Mouse (Mus musculus) erythroblast, adult 5-6 weeks (primary cell): Measurements from ENCODE around the gene 0610010K14Rik. TPM values are rescaled to one million over a fixed set of nuclear protein-coding genes. Genes with fewer than 3 reads are reported as not detected.

Experiments
- ATAC-seq: replicated peaks from 2 replicates; pipeline ENCODE4 v1.8.0; 2016; ENCODE audit warnings: moderate number of reproducible peaks, mild to moderate bottlenecking, moderate TSS enrichment, inconsistent platforms; ENCODE audit not compliant: poor library complexity, low FRiP score, severe bottlenecking
- total RNA-seq, 2 experiments: library from RNA; stranded (forward) in 1 of 2; stranded (reverse) in 1 of 2; fragments of 150-400 nt in 1 of 2; fragments of 200-764, 138-1000 nt in 1 of 2; gene quantifications; 2 replicates each; pipeline versions ENCODE4 v1.2.3 to v1.2.4; 2015 to 2017; ENCODE audit warnings: low replicate concordance in 2 of 2

0610010K14Rik gene
- total RNA-seq, 2 experiments from 2014 or later: 7.8 to 16.5 TPM

- no peak for ATAC-seq
These were observed 997 bp downstream of the 0610010K14Rik start for GRCm38 (mm10) chr11:70236717-70237116.

- no peak for ATAC-seq
These were observed 2.3 kb downstream of the 0610010K14Rik start for GRCm38 (mm10) chr11:70235254-70235900.

- no peak for ATAC-seq
These were observed 3.2 kb downstream of the 0610010K14Rik start for GRCm38 (mm10) chr11:70234497-70234896.

GRCm38 (mm10) chr11:70234037-70234436, 3.7 kb downstream of the 0610010K14Rik start:
- ATAC-seq: no peak

- no peak for ATAC-seq
These were observed 4.7 kb downstream of the 0610010K14Rik start for GRCm38 (mm10) chr11:70233016-70233415.

GRCm38 (mm10) chr11:70232546-70232945, 5.2 kb downstream of the 0610010K14Rik start:
- ATAC-seq: no peak

- ATAC-seq: peak; percentile 84
These were observed 7.4 kb downstream of the 0610010K14Rik start for GRCm38 (mm10) chr11:70230239-70230727.

GRCm38 (mm10) chr11:70229260-70230010, 8.3 kb downstream of the 0610010K14Rik start, which contains the start of gene Bcl6b:
Bcl6b (minus strand) TSS chr11:70229798.
- ATAC-seq: peak; percentile 11; the same call in 1 of the 2 replicates

GRCm38 (mm10) chr11:70228828-70229227, 8.9 kb downstream of the 0610010K14Rik start:
- peak; percentile 83 for ATAC-seq

- ATAC-seq: no peak
These were observed 10.0 kb downstream of the 0610010K14Rik start for GRCm38 (mm10) chr11:70227661-70228245.

GRCm38 (mm10) chr11:70227126-70227525, 10.6 kb downstream of the 0610010K14Rik start:
- ATAC-seq: no peak

- no peak for ATAC-seq
These were observed 11.2 kb downstream of the 0610010K14Rik start for GRCm38 (mm10) chr11:70226602-70226890.

- no peak for ATAC-seq
These were observed 11.7 kb downstream of the 0610010K14Rik start for GRCm38 (mm10) chr11:70225798-70226601.

- no peak for ATAC-seq
These were observed 14.0 kb downstream of the 0610010K14Rik start for GRCm38 (mm10) chr11:70223724-70224123.

GRCm38 (mm10) chr11:70221603-70222500, 15.9 kb downstream of the 0610010K14Rik start:
- ATAC-seq: peak; percentile 79

- peak; percentile 74 for ATAC-seq
These were observed 16.7 kb downstream of the 0610010K14Rik start, which contains the start of gene Slc16a13 for GRCm38 (mm10) chr11:70220731-70221602. Slc16a13 (minus strand) TSS chr11:70221064.

- ATAC-seq: no peak
These were observed 17.4 kb downstream of the 0610010K14Rik start for GRCm38 (mm10) chr11:70220323-70220722.

GRCm38 (mm10) chr11:70219873-70220272, 17.8 kb downstream of the 0610010K14Rik start:
- ATAC-seq: no peak
